Comparison of ENCODE assay signal across 7 mouse cellular contexts in genomic region chrX:152171041-152172026, GRCm38 (mm10). TPM values are rescaled to one million over a fixed set of nuclear protein-coding genes. Genes with fewer than 3 reads are reported as not detected.
A peak's percentile ranks its signal among the peaks of the same experiment; 100 is the strongest.
DNase-seq lines count a peak whose midpoint lies in the region; ATAC-seq lines count a peak whose summit lies in the region.

No protein-coding gene starts in this region.

- H3K9ac ChIP-seq in heart, embryonic 11.5 days (ENCODE audit: low read depth, low read length), result no peak overlapping the region
- no peak overlapping the region for H3K9ac ChIP-seq in neural tube, embryonic 11.5 days (ENCODE audit: low read length)

- H3K36me3 ChIP-seq in heart, embryonic 11.5 days (ENCODE audit: control insufficient read depth, insufficient read depth, low read length), result no peaks in the 10 kb centered on the region
- no peaks in the 10 kb centered on the region for H3K36me3 ChIP-seq in neural tube, embryonic 11.5 days (ENCODE audit: control insufficient read depth, insufficient read depth, low read length)

- ATAC-seq in heart, embryonic 11.5 days (replicated peaks; ENCODE audit: insufficient number of reproducible peaks, low FRiP score, low TSS enrichment), result peak; percentile 77
- peak; percentile 88 for ATAC-seq in neural tube, embryonic 11.5 days (ENCODE audit: insufficient read depth, low FRiP score, low TSS enrichment)

- H3K9me3 ChIP-seq in heart, embryonic 11.5 days (replicated peaks; ENCODE audit: control insufficient read depth, low read length), result no peaks in the 10 kb centered on the region
- H3K9me3 ChIP-seq in neural tube, embryonic 11.5 days (ENCODE audit: control insufficient read depth, low read length), result no peaks in the 10 kb centered on the region

- H3K4me1 ChIP-seq in heart, embryonic 11.5 days (ENCODE audit: control insufficient read depth, insufficient read depth, low read length), result peaks cover 14% of the 10 kb centered on the region; the same call in 1 of the 2 replicates
- no peaks in the 10 kb centered on the region; the same call in 1 of the 2 replicates for H3K4me1 ChIP-seq in neural tube, embryonic 11.5 days (ENCODE audit: control insufficient read depth, insufficient read depth, low read length)

- H3K27ac ChIP-seq in heart, embryonic 11.5 days (ENCODE audit: low read depth, low read length), result peak overlapping the region; percentile 62
- no peak overlapping the region for H3K27ac ChIP-seq in neural tube, embryonic 11.5 days (ENCODE audit: low read depth, low read length)

- WGBS in heart, embryonic 11.5 days (ENCODE audit: insufficient replicate concordance), result 66% methylated on average over 6 of the region's 6 CpGs
- 66% methylated on average over 6 of the region's 6 CpGs for WGBS in neural tube, embryonic 11.5 days

- no peak overlapping the region for H3K4me3 ChIP-seq in heart, embryonic 11.5 days (ENCODE audit: low read depth, low read length)
- no peak overlapping the region for H3K4me3 ChIP-seq in neural tube, embryonic 11.5 days (ENCODE audit: low read depth, low read length)

- H3K4me2 ChIP-seq in heart, embryonic 11.5 days, result no peak overlapping the region
- H3K4me2 ChIP-seq in neural tube, embryonic 11.5 days (ENCODE audit: low read depth), result no peak overlapping the region

- H3K27me3 ChIP-seq in heart, embryonic 11.5 days (ENCODE audit: control insufficient read depth, insufficient read depth, low read length), result peaks cover 32% of the 10 kb centered on the region
- H3K27me3 ChIP-seq in neural tube, embryonic 11.5 days (ENCODE audit: control insufficient read depth, insufficient read depth, low read length), result peaks cover 25% of the 10 kb centered on the region

- peak; percentile 53 for DNase-seq in right cerebral cortex, adult 18-20 months
- DNase-seq in right cerebral cortex, postnatal 25 days, result no peak
- DNase-seq in embryo, embryonic 9.5 days (ENCODE audit: extremely low spot score), result peak; percentile 35
- DNase-seq in kidney, postnatal 4 days, result peak; percentile 8 to 15
- peak; percentile 58 for DNase-seq in neural tube, embryonic 11.5 days (ENCODE audit: low spot score)
- DNase-seq in spleen, postnatal 14 days (ENCODE audit: low spot score in 2 of 2), result no peak

RNA-seq across cellular contexts. Expression of gene Iqsec2, which starts 27.3 kb away (rescaled TPM):
- polyA plus RNA-seq in heart, embryonic 11.5 days (2014; fragmentation: Nextera tagmentation; extraction: Ambion mirVana), result 21.6 and 23.6 TPM in 2 replicates
- polyA plus RNA-seq in neural tube, embryonic 11.5 days (2014; fragmentation: Nextera tagmentation; extraction: Ambion mirVana), result 0.94 and 1.8 TPM in 2 replicates

Comparison
In these comparisons a context has a peak if more than half of its experiments do, and no peak if none do; other contexts are left out.
1. DNase-seq: peak in right cerebral cortex, adult 18-20 months (single experiment), embryo, embryonic 9.5 days (single experiment), kidney, postnatal 4 days (2 of 2) and neural tube, embryonic 11.5 days (single experiment); none in right cerebral cortex, postnatal 25 days (single experiment) and spleen, postnatal 14 days (0 of 2).